Mouse (Mus musculus) gastrocnemius, postnatal 14 days (tissue): ENCODE data around the gene Gm13279. TPM values are rescaled to one million over a fixed set of nuclear protein-coding genes. Genes with fewer than 3 reads are reported as not detected.
"Not testable (repeated sequence)": the region's sequence is repeated elsewhere in the genome, so short reads cannot be mapped to it uniquely, and the experiment has no call there.

Experiments
- DNase-seq: peaks from one replicate; pipeline ENCODE4 v3.0.0; 2021; ENCODE audit warnings: mixed read lengths
- intact Hi-C: fragments of 180-260 bp; cut with DNase I; formaldehyde crosslinking; loops from one replicate; pipeline ENCODE4 v1.15.1; 2025; ENCODE audit warnings: low total_unique reads
- long read RNA-seq, 2 experiments: library from polyadenylated mRNA; stranded (forward); transcript quantifications; one replicate each; pipeline ENCODE4 v2.0.0; 2021
- total RNA-seq, 2 experiments: library from RNA; stranded (reverse); gene quantifications; 2 replicates each; pipeline ENCODE4 v1.2.3; 2021

Gm13279 gene
- not detected for total RNA-seq
- long read RNA-seq, experiment 1: 0 reads
- long read RNA-seq, experiment 2: 0 reads

- DNase-seq, intact Hi-C loops: not testable (repeated sequence)
Measured at GRCm38 (mm10) chr4:88797097-88797496, at the start of gene Gm13279. Gene Gm13279 (plus strand): TSS chr4:88797397.

GRCm38 (mm10) chr4:88749926-88750325, 47.3 kb upstream of the Gm13279 start:
- no peak for DNase-seq
- intact Hi-C loops: no loop called here

- peak; percentile 53 for DNase-seq
- intact Hi-C loops: not testable (repeated sequence)
Measured at GRCm38 (mm10) chr4:88754818-88755340, 42.3 kb upstream of the Gm13279 start, which contains the start of gene Gm13271. Gene Gm13271 (plus strand): TSS chr4:88754868.

- intact Hi-C loops, DNase-seq: not testable (repeated sequence)
Measured at GRCm38 (mm10) chr4:88756581-88757513, 40.4 kb upstream of the Gm13279 start.

GRCm38 (mm10) chr4:88757628-88758031, 39.6 kb upstream of the Gm13279 start:
- intact Hi-C loops: not testable (repeated sequence)
- peak; percentile 79 for DNase-seq

GRCm38 (mm10) chr4:88758751-88759150, 38.4 kb upstream of the Gm13279 start:
- intact Hi-C loops, DNase-seq: not testable (repeated sequence)

GRCm38 (mm10) chr4:88759610-88760268, 37.5 kb upstream of the Gm13279 start, which contains the start of gene Gm13283:
Gene Gm13283 (plus strand): TSS chr4:88760119.
- DNase-seq, intact Hi-C loops: not testable (repeated sequence)

GRCm38 (mm10) chr4:88760431-88760830, 36.8 kb upstream of the Gm13279 start:
- intact Hi-C loops: not testable (repeated sequence)
- peak; percentile 81 for DNase-seq

- peak; percentile 67 for DNase-seq
- intact Hi-C loops: not testable (repeated sequence)
Measured at GRCm38 (mm10) chr4:88761776-88762175, 35.4 kb upstream of the Gm13279 start.

- DNase-seq, intact Hi-C loops: not testable (repeated sequence)
Measured at GRCm38 (mm10) chr4:88762341-88762740, 34.9 kb upstream of the Gm13279 start.

- intact Hi-C loops: not testable (repeated sequence)
- peak; percentile 57 for DNase-seq
Measured at GRCm38 (mm10) chr4:88763384-88764018, 33.7 kb upstream of the Gm13279 start.

- DNase-seq, intact Hi-C loops: not testable (repeated sequence)
Measured at GRCm38 (mm10) chr4:88773534-88773933, 23.7 kb upstream of the Gm13279 start, which contains the start of gene Gm13290. Gene Gm13290 (plus strand): TSS chr4:88773834.

- intact Hi-C loops, DNase-seq: not testable (repeated sequence)
Measured at GRCm38 (mm10) chr4:88776622-88777021, 20.6 kb upstream of the Gm13279 start, which contains the start of gene Gm13289. Gene Gm13289 (plus strand): TSS chr4:88776922.

- DNase-seq, intact Hi-C loops: not testable (repeated sequence)
Measured at GRCm38 (mm10) chr4:88779550-88779949, 17.6 kb upstream of the Gm13279 start, which contains the start of gene Gm13272. Gene Gm13272 (plus strand): TSS chr4:88779850.

- DNase-seq, intact Hi-C loops: not testable (repeated sequence)
Measured at GRCm38 (mm10) chr4:88780320-88780719, 16.9 kb upstream of the Gm13279 start.

- DNase-seq, intact Hi-C loops: not testable (repeated sequence)
Measured at GRCm38 (mm10) chr4:88781831-88782230, 15.4 kb upstream of the Gm13279 start, which contains the start of gene Ifnz. Gene Ifnz (plus strand): TSS chr4:88782131.

- intact Hi-C loops, DNase-seq: not testable (repeated sequence)
Measured at GRCm38 (mm10) chr4:88782335-88782734, 14.9 kb upstream of the Gm13279 start.

- DNase-seq, intact Hi-C loops: not testable (repeated sequence)
Measured at GRCm38 (mm10) chr4:88785409-88785808, 11.8 kb upstream of the Gm13279 start, which contains the start of gene Gm13276. Gene Gm13276 (plus strand): TSS chr4:88785709.

GRCm38 (mm10) chr4:88788402-88788801, 8.8 kb upstream of the Gm13279 start, which contains the start of gene Gm13277:
Gene Gm13277 (plus strand): TSS chr4:88788632.
- DNase-seq: peak; percentile 60
- intact Hi-C loops: not testable (repeated sequence)
